In genomic region chr2:67332211-67332610, GRCm38 (mm10) we compare ENCODE assay signal across 9 mouse cellular contexts.
A peak's percentile ranks its signal among the peaks of the same experiment; 100 is the strongest.
DNase-seq lines count a peak whose midpoint lies in the region; ATAC-seq and TF ChIP-seq lines count a peak whose summit lies in the region.
"Had no signal": no experiment of that assay in that cellular context is flagged by ENCODE, and none has a peak within 500 bp of the region (broad histone marks: within the 10 kb centered on the region; RNA-seq: fewer than 3 reads in every experiment).

No protein-coding gene starts in this region.

- H3K27ac ChIP-seq in midbrain, postnatal 0 days (ENCODE audit: low read depth, low read length) = no peak overlapping the region
- no peak overlapping the region for H3K27ac ChIP-seq in midbrain, embryonic 15.5 days
- H3K27ac ChIP-seq in kidney, embryonic 16.5 days (ENCODE audit: low read length) = no peak overlapping the region
- no peak overlapping the region for H3K27ac ChIP-seq in liver, embryonic 12.5 days
- no peak overlapping the region for H3K27ac ChIP-seq in intestine, postnatal 0 days (ENCODE audit: low read depth, low read length)
- H3K27ac ChIP-seq: limb, embryonic 13.5 days had no signal

- H3K36me3 ChIP-seq in midbrain, postnatal 0 days (ENCODE audit: insufficient read depth, low read length) = no peaks in the 10 kb centered on the region
- H3K36me3 ChIP-seq in midbrain, embryonic 15.5 days (replicated peaks) = no peaks in the 10 kb centered on the region
- H3K36me3 ChIP-seq in kidney, embryonic 16.5 days (ENCODE audit: insufficient read depth, low read length) = no peaks in the 10 kb centered on the region
- no peaks in the 10 kb centered on the region for H3K36me3 ChIP-seq in liver, embryonic 12.5 days
- H3K36me3 ChIP-seq in intestine, postnatal 0 days (ENCODE audit: control insufficient read depth, insufficient read depth) = no peaks in the 10 kb centered on the region
- H3K36me3 ChIP-seq: limb, embryonic 13.5 days had no signal

- H3K4me1 ChIP-seq in midbrain, postnatal 0 days (ENCODE audit: insufficient read depth, low read length) = no peaks in the 10 kb centered on the region
- H3K4me1 ChIP-seq in midbrain, embryonic 15.5 days = no peaks in the 10 kb centered on the region
- H3K4me1 ChIP-seq in kidney, embryonic 16.5 days (ENCODE audit: insufficient read depth, low read length) = no peaks in the 10 kb centered on the region
- no peaks in the 10 kb centered on the region for H3K4me1 ChIP-seq in liver, embryonic 12.5 days
- no peaks in the 10 kb centered on the region for H3K4me1 ChIP-seq in intestine, postnatal 0 days (replicated peaks; ENCODE audit: control insufficient read depth, insufficient read depth, low read length)
- H3K4me1 ChIP-seq: limb, embryonic 13.5 days had no signal

- no peak overlapping the region for H3K9ac ChIP-seq in midbrain, postnatal 0 days (replicated peaks; ENCODE audit: low read length, poor library complexity, severe bottlenecking)
- no peak overlapping the region for H3K9ac ChIP-seq in midbrain, embryonic 15.5 days
- no peak overlapping the region for H3K9ac ChIP-seq in kidney, embryonic 16.5 days (replicated peaks; ENCODE audit: low read length)
- H3K9ac ChIP-seq in liver, embryonic 12.5 days = no peak overlapping the region
- no peak overlapping the region for H3K9ac ChIP-seq in intestine, postnatal 0 days (ENCODE audit: low read depth, low read length)
- H3K9ac ChIP-seq: limb, embryonic 13.5 days had no signal

- no peaks in the 10 kb centered on the region for H3K9me3 ChIP-seq in midbrain, postnatal 0 days (ENCODE audit: low read length)
- no peaks in the 10 kb centered on the region for H3K9me3 ChIP-seq in midbrain, embryonic 15.5 days
- no peaks in the 10 kb centered on the region for H3K9me3 ChIP-seq in kidney, embryonic 16.5 days (ENCODE audit: low read length)
- no peaks in the 10 kb centered on the region for H3K9me3 ChIP-seq in liver, embryonic 12.5 days (replicated peaks)
- no peaks in the 10 kb centered on the region for H3K9me3 ChIP-seq in intestine, postnatal 0 days (ENCODE audit: control insufficient read depth)
- H3K9me3 ChIP-seq: limb, embryonic 13.5 days had no signal

- no peaks in the 10 kb centered on the region for H3K27me3 ChIP-seq in midbrain, postnatal 0 days (ENCODE audit: insufficient read depth, low read length)
- H3K27me3 ChIP-seq in midbrain, embryonic 15.5 days (replicated peaks) = no peaks in the 10 kb centered on the region
- no peaks in the 10 kb centered on the region for H3K27me3 ChIP-seq in kidney, embryonic 16.5 days (ENCODE audit: insufficient read depth, low read length)
- H3K27me3 ChIP-seq in liver, embryonic 12.5 days (replicated peaks) = no peaks in the 10 kb centered on the region
- H3K27me3 ChIP-seq in intestine, postnatal 0 days (replicated peaks; ENCODE audit: control insufficient read depth, insufficient read depth, low read length) = no peaks in the 10 kb centered on the region
- H3K27me3 ChIP-seq: limb, embryonic 13.5 days had no signal

- no peak overlapping the region for H3K4me2 ChIP-seq in midbrain, postnatal 0 days (ENCODE audit: low read depth, low read length, poor library complexity, severe bottlenecking)
- no peak overlapping the region for H3K4me2 ChIP-seq in midbrain, embryonic 15.5 days
- no peak overlapping the region for H3K4me2 ChIP-seq in kidney, embryonic 16.5 days (replicated peaks; ENCODE audit: low read depth, low read length)
- no peak overlapping the region for H3K4me2 ChIP-seq in liver, embryonic 12.5 days
- no peak overlapping the region for H3K4me2 ChIP-seq in intestine, postnatal 0 days (replicated peaks; ENCODE audit: low read depth)
- H3K4me2 ChIP-seq: limb, embryonic 13.5 days had no signal

- no peak for ATAC-seq in midbrain, postnatal 0 days (ENCODE audit: low FRiP score)
- ATAC-seq in midbrain, embryonic 15.5 days (replicated peaks) = no peak
- peak; percentile 35; the same call in 1 of the 2 replicates for ATAC-seq in kidney, embryonic 16.5 days (ENCODE audit: low FRiP score, low TSS enrichment)
- no peak for ATAC-seq in liver, embryonic 12.5 days
- no peak for ATAC-seq in intestine, postnatal 0 days

- no peak for TF ChIP-seq CTCF in midbrain, postnatal 0 days (IDR thresholded peaks at IDR 0.05)
- TF ChIP-seq CTCF in intestine, postnatal 0 days (IDR thresholded peaks at IDR 0.05; ENCODE audit: low read depth) = no peak

- H3K4me3 ChIP-seq in midbrain, postnatal 0 days (ENCODE audit: low read depth, low read length) = no peak overlapping the region
- no peak overlapping the region for H3K4me3 ChIP-seq in midbrain, embryonic 15.5 days
- H3K4me3 ChIP-seq in kidney, embryonic 16.5 days (ENCODE audit: low read length) = no peak overlapping the region
- no peak overlapping the region for H3K4me3 ChIP-seq in liver, embryonic 12.5 days
- H3K4me3 ChIP-seq in intestine, postnatal 0 days (ENCODE audit: low read depth, low read length) = no peak overlapping the region
- H3K4me3 ChIP-seq: limb, embryonic 13.5 days had no signal

- peak; percentile 81 to 84 for DNase-seq in cerebellum, postnatal 14 days
- DNase-seq in cerebellum, adult 9-11 months = no peak
- peak; percentile 84 for DNase-seq in midbrain, postnatal 0 days (ENCODE audit: low spot score)
- DNase-seq in retina, postnatal 1 day = peak; percentile 30

- WGBS in midbrain, postnatal 0 days = 56% methylated on average over 2 of the region's 2 CpGs
- WGBS in midbrain, embryonic 15.5 days = 70% methylated on average over 2 of the region's 2 CpGs
- WGBS in kidney, embryonic 16.5 days = 36% methylated on average over 2 of the region's 2 CpGs
- 65% methylated on average over 2 of the region's 2 CpGs for WGBS in liver, embryonic 12.5 days (ENCODE audit: insufficient replicate concordance)
- 58% methylated on average over 2 of the region's 2 CpGs for WGBS in intestine, postnatal 0 days
